Mouse (Mus musculus): ENCODE data around the gene Lag3. TPM values are rescaled to one million over a fixed set of nuclear protein-coding genes. Genes with fewer than 3 reads are reported as not detected.

Lag3 gene
- polyA plus RNA-seq (2014; fragmentation: Nextera tagmentation; extraction: Ambion mirVana) = 0.88 and 1.4 TPM in 2 replicates

DNA sequence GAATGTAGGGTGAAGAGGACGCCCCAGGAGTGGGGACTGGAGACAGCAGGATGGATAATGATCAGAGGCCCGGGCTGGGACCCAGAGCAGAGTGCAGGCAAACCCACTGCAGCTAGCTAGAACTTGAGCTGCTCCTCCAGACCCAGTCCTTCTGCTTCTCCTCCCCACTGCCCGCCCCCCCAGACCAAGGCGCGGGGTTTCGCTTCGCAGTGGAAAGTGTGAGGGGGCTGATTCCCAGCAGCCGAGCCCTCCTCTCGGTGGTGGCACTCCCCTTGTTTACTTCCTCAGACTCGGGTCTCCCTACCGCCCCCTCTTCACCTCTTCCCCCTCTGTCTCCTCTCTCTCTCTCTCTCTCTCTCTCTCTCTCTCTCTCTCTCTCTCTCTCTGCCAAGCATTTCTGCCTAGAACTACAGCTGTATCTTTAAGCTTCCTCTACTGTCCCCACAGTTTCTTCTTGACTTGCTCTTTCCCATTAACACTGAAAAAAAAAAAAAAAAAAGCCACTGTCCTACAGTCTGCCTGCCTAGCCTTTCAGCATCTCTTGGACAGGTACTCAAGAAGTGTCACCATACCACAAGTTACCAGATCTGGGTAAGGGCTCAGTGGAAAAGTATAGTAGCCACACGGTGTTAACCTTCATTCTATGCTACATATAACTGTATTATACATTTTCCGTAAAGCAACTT lies at the start of gene Lag3:
TSS of gene Lag3 (minus strand) at position 173 of the 686 bp plus-strand sequence.
- Histone ChIP-seq H3K4me1 (ENCODE audit: control insufficient read depth, insufficient read depth, low read length) (peaks cover 24% of the 10 kb centered on the region), H3K27me3 (ENCODE audit: control insufficient read depth, insufficient read depth, low read length) (peaks cover 14% of the 10 kb centered on the region), H3K4me2 (ENCODE audit: low read depth, severe bottlenecking) (no peak within 1 kb of the TSS), H3K4me3 (ENCODE audit: low read depth, low read length) (0 out of 2 replicates have a peak within 1 kb of the TSS, but pooled peaks have one; percentile 1), H3K27ac (replicated peaks; ENCODE audit: low read depth, low read length) (no peak within 1 kb of the TSS), H3K9me3 (ENCODE audit: control insufficient read depth, low read length) (no peaks in the 10 kb centered on the region), H3K36me3 (ENCODE audit: control insufficient read depth, insufficient read depth, low read length) (peaks cover 11% of the 10 kb centered on the region), H3K9ac (ENCODE audit: low read length) (no peak within 1 kb of the TSS)
- WGBS = 15% methylated on average over 13 of the region's 13 CpGs
- ATAC-seq (ENCODE audit: insufficient number of reproducible peaks, low FRiP score, low TSS enrichment, low read depth) (no peak), DNase-seq (ENCODE audit: low spot score) (no peak)

DNA sequence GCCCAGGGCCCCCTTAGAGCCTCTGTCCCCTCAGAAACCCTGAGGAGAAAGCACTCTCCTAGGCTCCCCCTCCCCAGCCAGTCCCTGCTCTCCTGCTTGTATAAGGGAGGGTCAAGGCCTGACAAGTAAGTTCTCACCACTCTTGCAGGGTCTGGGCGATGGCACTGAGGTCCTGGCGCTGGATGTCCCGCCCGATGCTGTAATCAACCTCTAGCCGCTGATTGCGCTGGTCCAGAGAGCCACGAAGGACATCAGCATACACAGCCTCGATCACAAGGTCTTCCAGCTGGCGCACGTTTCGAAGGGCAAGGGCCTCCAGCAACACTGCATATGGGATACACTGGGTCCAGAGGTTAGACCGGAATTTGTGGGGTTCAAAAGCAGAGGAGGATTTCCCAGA lies 49.5 kb upstream of the Lag3 start:
- Histone ChIP-seq H3K27me3 (ENCODE audit: control insufficient read depth, insufficient read depth, low read length) (no peaks in the 10 kb centered on the region), H3K9me3 (ENCODE audit: control insufficient read depth, low read length) (no peaks in the 10 kb centered on the region), H3K4me3 (ENCODE audit: low read depth, low read length) (no peak overlapping the region), H3K9ac (ENCODE audit: low read length) (no peak overlapping the region), H3K4me1 (ENCODE audit: control insufficient read depth, insufficient read depth, low read length) (peaks cover 5% of the 10 kb centered on the region), H3K4me2 (ENCODE audit: low read depth, severe bottlenecking) (no peak overlapping the region), H3K36me3 (ENCODE audit: control insufficient read depth, insufficient read depth, low read length) (peaks cover 10% of the 10 kb centered on the region), H3K27ac (replicated peaks; ENCODE audit: low read depth, low read length) (no peak overlapping the region)
- DNase-seq (ENCODE audit: low spot score) (no peak), ATAC-seq (ENCODE audit: insufficient number of reproducible peaks, low FRiP score, low TSS enrichment, low read depth) (no peak)
- 92% methylated on average over 12 of the region's 12 CpGs for WGBS

DNA sequence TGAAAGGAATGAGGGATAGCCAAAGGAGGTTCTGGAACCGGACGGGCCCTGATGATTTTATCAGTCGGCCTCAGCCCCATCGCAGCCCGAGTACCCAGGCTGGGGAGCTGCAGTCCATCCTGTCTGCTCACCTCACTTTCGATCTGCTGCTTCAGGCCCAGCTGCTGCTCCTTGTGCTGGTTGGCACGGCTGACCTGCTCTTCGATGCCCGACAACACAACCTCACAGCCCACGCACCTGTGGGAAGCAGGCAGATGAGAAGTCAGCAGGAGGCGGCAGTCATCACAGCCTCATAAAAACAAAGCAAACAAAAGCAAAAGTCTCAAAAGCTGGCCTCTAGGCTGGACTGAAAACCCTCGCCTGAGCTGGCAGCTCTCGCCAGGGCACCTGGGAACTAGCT lies 48.5 kb upstream of the Lag3 start:
- Histone ChIP-seq H3K4me2 (ENCODE audit: low read depth, severe bottlenecking) (no peak overlapping the region), H3K9ac (ENCODE audit: low read length) (no peak overlapping the region), H3K36me3 (ENCODE audit: control insufficient read depth, insufficient read depth, low read length) (peaks cover 10% of the 10 kb centered on the region), H3K4me1 (ENCODE audit: control insufficient read depth, insufficient read depth, low read length) (peaks cover 5% of the 10 kb centered on the region), H3K4me3 (ENCODE audit: low read depth, low read length) (no peak overlapping the region), H3K9me3 (ENCODE audit: control insufficient read depth, low read length) (no peaks in the 10 kb centered on the region), H3K27ac (replicated peaks; ENCODE audit: low read depth, low read length) (no peak overlapping the region), H3K27me3 (ENCODE audit: control insufficient read depth, insufficient read depth, low read length) (no peaks in the 10 kb centered on the region)
- WGBS = 91% methylated on average over 13 of the region's 13 CpGs
- DNase-seq (ENCODE audit: low spot score) (no peak), ATAC-seq (ENCODE audit: insufficient number of reproducible peaks, low FRiP score, low TSS enrichment, low read depth) (no peak)

DNA sequence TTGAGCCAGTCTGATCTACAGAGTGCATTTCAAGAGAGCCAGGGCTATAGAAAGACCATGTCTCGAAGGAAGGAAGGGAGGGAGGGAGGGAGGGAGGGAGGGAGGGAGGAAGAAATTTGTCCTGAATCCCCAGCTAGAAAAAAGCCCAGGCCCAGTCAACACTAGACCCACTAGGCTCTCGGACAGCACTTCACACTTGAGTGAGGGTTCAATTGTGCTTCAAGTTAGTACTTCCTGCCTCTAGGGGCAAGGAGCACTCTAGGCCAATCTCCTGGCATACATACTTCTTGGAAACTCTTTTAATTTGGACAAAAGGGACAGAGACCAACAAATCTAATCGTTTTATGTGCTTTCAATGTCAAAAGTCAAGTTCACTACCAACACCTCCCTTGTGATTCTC lies 46.6 kb upstream of the Lag3 start:
- DNase-seq (ENCODE audit: low spot score) = no peak
- ATAC-seq (ENCODE audit: insufficient number of reproducible peaks, low FRiP score, low TSS enrichment, low read depth) = no peak
- Histone ChIP-seq H3K36me3 (ENCODE audit: control insufficient read depth, insufficient read depth, low read length) (peaks cover 10% of the 10 kb centered on the region), H3K4me3 (ENCODE audit: low read depth, low read length) (no peak overlapping the region), H3K27ac (replicated peaks; ENCODE audit: low read depth, low read length) (no peak overlapping the region), H3K4me1 (ENCODE audit: control insufficient read depth, insufficient read depth, low read length) (no peaks in the 10 kb centered on the region), H3K27me3 (ENCODE audit: control insufficient read depth, insufficient read depth, low read length) (no peaks in the 10 kb centered on the region), H3K9me3 (ENCODE audit: control insufficient read depth, low read length) (no peaks in the 10 kb centered on the region), H3K4me2 (ENCODE audit: low read depth, severe bottlenecking) (no peak overlapping the region), H3K9ac (ENCODE audit: low read length) (no peak overlapping the region)
- 88% methylated on average over 3 of the region's 3 CpGs for WGBS

DNA sequence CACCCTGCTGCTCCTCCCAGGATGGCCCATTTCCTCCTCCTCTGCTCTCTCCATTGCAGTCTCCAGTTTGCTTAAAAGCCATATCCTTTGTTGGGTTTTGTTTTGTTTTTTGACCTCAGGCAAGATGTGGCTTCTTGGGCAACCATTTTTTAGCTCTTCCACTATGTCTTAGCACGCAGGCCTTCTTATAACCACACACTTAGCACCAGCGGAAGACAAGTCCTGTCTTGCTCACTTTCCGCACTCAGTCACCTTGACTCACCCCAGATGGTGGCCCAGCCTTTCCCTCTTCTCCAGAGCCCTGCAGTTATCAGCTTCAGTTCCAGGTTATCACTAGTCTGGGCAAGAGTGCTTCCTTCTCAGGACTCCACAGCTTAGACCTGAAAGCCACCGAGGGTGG lies 43.7 kb upstream of the Lag3 start:
- peaks cover 8% of the 10 kb centered on the region for H3K36me3 ChIP-seq (ENCODE audit: control insufficient read depth, insufficient read depth, low read length)
- no peaks in the 10 kb centered on the region for H3K9me3 ChIP-seq (ENCODE audit: control insufficient read depth, low read length)
- no peak overlapping the region for H3K27ac ChIP-seq (replicated peaks; ENCODE audit: low read depth, low read length)
- no peak for ATAC-seq (ENCODE audit: insufficient number of reproducible peaks, low FRiP score, low TSS enrichment, low read depth)
- H3K9ac ChIP-seq (ENCODE audit: low read length) = no peak overlapping the region
- H3K4me2 ChIP-seq (ENCODE audit: low read depth, severe bottlenecking) = no peak overlapping the region
- DNase-seq (ENCODE audit: low spot score) = no peak
- H3K4me1 ChIP-seq (ENCODE audit: control insufficient read depth, insufficient read depth, low read length) = no peaks in the 10 kb centered on the region
- H3K27me3 ChIP-seq (ENCODE audit: control insufficient read depth, insufficient read depth, low read length) = no peaks in the 10 kb centered on the region
- WGBS = 93% methylated on average over 4 of the region's 4 CpGs
- H3K4me3 ChIP-seq (ENCODE audit: low read depth, low read length) = no peak overlapping the region

DNA sequence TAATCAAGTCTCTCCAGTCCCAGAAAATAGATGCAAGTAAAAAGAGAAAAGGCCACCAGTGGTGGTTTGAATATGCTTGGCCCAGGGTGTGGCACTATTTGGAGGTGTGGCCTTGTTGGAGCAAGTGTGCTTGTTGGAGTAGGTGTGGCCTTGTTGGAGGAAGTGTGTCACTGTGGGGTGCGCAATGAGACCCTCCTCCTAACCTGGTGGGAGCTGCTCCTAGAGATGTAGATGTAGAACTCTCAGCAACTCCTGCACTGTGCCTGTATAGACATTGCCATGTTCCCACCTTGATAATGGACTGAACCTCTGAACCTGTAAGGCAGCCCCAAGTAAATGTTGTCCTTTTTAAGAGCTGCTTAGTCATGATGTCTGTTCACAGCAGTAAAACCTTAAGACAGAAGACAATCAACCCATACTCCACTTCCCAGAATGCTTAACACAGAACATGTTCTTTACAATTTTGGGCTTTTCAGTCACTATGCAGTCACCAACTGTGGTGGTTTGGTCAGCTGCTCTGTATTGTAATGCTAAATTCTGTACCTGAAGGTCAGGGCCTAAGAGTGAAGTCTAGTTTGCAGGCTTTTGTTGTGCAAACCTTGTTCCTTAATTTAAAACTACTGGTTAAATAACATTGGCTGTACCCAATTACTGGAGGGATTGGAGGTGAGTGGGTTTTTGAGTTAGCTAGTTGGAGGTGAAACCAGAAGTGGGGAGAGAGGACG lies 42.6 kb upstream of the Lag3 start:
- Histone ChIP-seq H3K27me3 (ENCODE audit: control insufficient read depth, insufficient read depth, low read length) (no peaks in the 10 kb centered on the region), H3K4me1 (ENCODE audit: control insufficient read depth, insufficient read depth, low read length) (no peaks in the 10 kb centered on the region), H3K36me3 (ENCODE audit: control insufficient read depth, insufficient read depth, low read length) (peaks cover under 1% of the 10 kb centered on the region; the same call in 1 of the 2 replicates), H3K27ac (replicated peaks; ENCODE audit: low read depth, low read length) (no peak overlapping the region), H3K9me3 (ENCODE audit: control insufficient read depth, low read length) (no peaks in the 10 kb centered on the region), H3K4me2 (ENCODE audit: low read depth, severe bottlenecking) (no peak overlapping the region), H3K9ac (ENCODE audit: low read length) (no peak overlapping the region), H3K4me3 (ENCODE audit: low read depth, low read length) (no peak overlapping the region)
- no peak for ATAC-seq (ENCODE audit: insufficient number of reproducible peaks, low FRiP score, low TSS enrichment, low read depth)
- DNase-seq (ENCODE audit: low spot score) = no peak
- 92% methylated on average over 2 of the region's 2 CpGs for WGBS

DNA sequence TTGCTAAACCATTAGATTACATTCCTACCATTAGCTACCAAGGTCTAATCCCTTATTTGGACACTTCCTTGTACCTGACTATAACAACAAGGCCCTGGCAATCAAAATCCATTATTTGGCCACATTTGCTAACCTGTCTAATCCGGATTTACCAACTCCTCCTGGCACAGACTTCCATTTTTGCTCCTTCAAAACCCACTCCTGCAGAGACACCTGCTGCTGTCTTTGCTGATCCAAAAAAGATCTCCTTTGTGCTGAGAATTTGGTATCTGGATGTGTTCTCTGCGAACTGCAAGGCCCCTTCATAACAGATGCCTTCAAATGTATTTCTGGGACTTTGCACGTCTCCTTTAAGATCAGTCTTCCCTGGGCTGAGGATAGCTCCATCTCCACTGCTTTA lies 32.0 kb upstream of the Lag3 start:
- ATAC-seq (ENCODE audit: insufficient number of reproducible peaks, low FRiP score, low TSS enrichment, low read depth) = no peak
- Histone ChIP-seq H3K27ac (replicated peaks; ENCODE audit: low read depth, low read length) (no peak overlapping the region), H3K27me3 (ENCODE audit: control insufficient read depth, insufficient read depth, low read length) (no peaks in the 10 kb centered on the region), H3K9ac (ENCODE audit: low read length) (no peak overlapping the region), H3K36me3 (ENCODE audit: control insufficient read depth, insufficient read depth, low read length) (no peaks in the 10 kb centered on the region), H3K4me2 (ENCODE audit: low read depth, severe bottlenecking) (no peak overlapping the region), H3K4me1 (ENCODE audit: control insufficient read depth, insufficient read depth, low read length) (no peaks in the 10 kb centered on the region), H3K9me3 (ENCODE audit: control insufficient read depth, low read length) (no peaks in the 10 kb centered on the region), H3K4me3 (ENCODE audit: low read depth, low read length) (no peak overlapping the region)
- 87% methylated on average over 3 of the region's 3 CpGs for WGBS
- DNase-seq (ENCODE audit: low spot score) = no peak

DNA sequence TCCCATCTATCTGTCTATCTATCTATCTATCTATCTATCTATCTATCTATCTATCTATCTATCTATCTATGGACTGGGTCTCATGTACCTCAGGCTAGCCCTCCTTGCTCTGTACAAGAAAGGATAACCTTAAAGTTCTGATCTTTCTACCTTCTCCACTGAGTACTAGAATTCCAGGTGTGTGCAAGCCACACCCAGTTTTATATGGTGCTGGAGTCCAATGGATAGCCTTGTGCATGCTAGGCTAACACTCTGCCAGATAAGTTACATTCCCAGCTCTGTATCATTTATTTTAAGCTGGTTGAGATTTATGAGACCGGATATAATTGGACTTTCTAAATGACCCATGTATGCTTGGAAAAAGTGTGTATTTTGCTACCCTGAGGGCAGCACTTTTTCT lies 30.2 kb upstream of the Lag3 start:
- DNase-seq (ENCODE audit: low spot score) (no peak), ATAC-seq (ENCODE audit: insufficient number of reproducible peaks, low FRiP score, low TSS enrichment, low read depth) (no peak)
- Histone ChIP-seq H3K9me3 (ENCODE audit: control insufficient read depth, low read length) (no peaks in the 10 kb centered on the region), H3K36me3 (ENCODE audit: control insufficient read depth, insufficient read depth, low read length) (no peaks in the 10 kb centered on the region; the same call in 1 of the 2 replicates), H3K27ac (replicated peaks; ENCODE audit: low read depth, low read length) (no peak overlapping the region), H3K4me3 (ENCODE audit: low read depth, low read length) (no peak overlapping the region), H3K4me2 (ENCODE audit: low read depth, severe bottlenecking) (no peak overlapping the region), H3K4me1 (ENCODE audit: control insufficient read depth, insufficient read depth, low read length) (no peaks in the 10 kb centered on the region), H3K9ac (ENCODE audit: low read length) (no peak overlapping the region), H3K27me3 (ENCODE audit: control insufficient read depth, insufficient read depth, low read length) (no peaks in the 10 kb centered on the region)
- 95% methylated on average over 1 of the region's 1 CpGs for WGBS

Data from limb, embryonic 11.5 days (tissue).